Mouse (Mus musculus) liver, adult 2 months (tissue): ENCODE measurements around the gene Opn1sw.

ENCODE experiments used
- CTCF ChIP-seq: fragments of 200-500 bp; IDR thresholded peaks from 2 replicates; pipeline ENCODE4 v1.5.1; 2011; ENCODE audit warnings: low read depth, low read length, control low read depth
- POLR2A ChIP-seq: fragments of 200-500 bp; IDR thresholded peaks from 2 replicates; pipeline ENCODE4 v1.6.1; 2011; ENCODE audit warnings: low read length, control low read depth; ENCODE audit not compliant: insufficient read depth; ENCODE audit errors: extremely low read depth

GRCm38 (mm10) chr6:29428171-29428570 lies 39.9 kb upstream of the Opn1sw start:
- TF ChIP-seq POLR2A (no peak), CTCF (no peak)
